Mouse (Mus musculus) erythroblast, embryonic 14.5 days (primary cell): ENCODE data around the gene Phykpl. TPM values are rescaled to one million over a fixed set of nuclear protein-coding genes. Genes with fewer than 3 reads are reported as not detected.

ENCODE experiments used
- H3K27me3 ChIP-seq: 2 replicates; pipeline ENCODE4 v1.6.1; 2012; ENCODE audit warnings: inconsistent platforms; ENCODE audit not compliant: control insufficient read depth
- H3K36me3 ChIP-seq: 2 replicates; pipeline ENCODE4 v1.6.1; 2012; ENCODE audit warnings: mild to moderate bottlenecking, inconsistent platforms; ENCODE audit not compliant: control insufficient read depth
- H3K4me1 ChIP-seq: 2 replicates; pipeline ENCODE4 v1.6.1; 2012; ENCODE audit warnings: inconsistent platforms; ENCODE audit not compliant: control insufficient read depth
- H3K4me3 ChIP-seq: replicated peaks from 2 replicates; pipeline ENCODE3; 2012; ENCODE audit warnings: moderate library complexity, mild to moderate bottlenecking, inconsistent platforms
- H3K9me3 ChIP-seq: 2 replicates; pipeline ENCODE4 v1.6.1; 2012; ENCODE audit warnings: low read length, inconsistent platforms, mixed read lengths; ENCODE audit not compliant: control insufficient read depth
- GATA1 ChIP-seq: IDR thresholded peaks from 2 replicates; pipeline ENCODE4 v1.6.1; 2012; ENCODE audit warnings: low read length, inconsistent platforms, mixed read lengths
- TAL1 ChIP-seq: IDR thresholded peaks from 3 replicates; pipeline ENCODE4 v1.6.1; 2012; ENCODE audit warnings: low read length, inconsistent platforms, mixed read lengths
- polyA plus RNA-seq: library from polyadenylated mRNA; stranded (reverse); fragments of >175 nt; gene quantifications from 2 replicates; pipeline ENCODE4 v1.2.3, GENCODE M21; 2012

The Phykpl gene
- polyA plus RNA-seq, 1 experiment, result 0.69 TPM

DNA sequence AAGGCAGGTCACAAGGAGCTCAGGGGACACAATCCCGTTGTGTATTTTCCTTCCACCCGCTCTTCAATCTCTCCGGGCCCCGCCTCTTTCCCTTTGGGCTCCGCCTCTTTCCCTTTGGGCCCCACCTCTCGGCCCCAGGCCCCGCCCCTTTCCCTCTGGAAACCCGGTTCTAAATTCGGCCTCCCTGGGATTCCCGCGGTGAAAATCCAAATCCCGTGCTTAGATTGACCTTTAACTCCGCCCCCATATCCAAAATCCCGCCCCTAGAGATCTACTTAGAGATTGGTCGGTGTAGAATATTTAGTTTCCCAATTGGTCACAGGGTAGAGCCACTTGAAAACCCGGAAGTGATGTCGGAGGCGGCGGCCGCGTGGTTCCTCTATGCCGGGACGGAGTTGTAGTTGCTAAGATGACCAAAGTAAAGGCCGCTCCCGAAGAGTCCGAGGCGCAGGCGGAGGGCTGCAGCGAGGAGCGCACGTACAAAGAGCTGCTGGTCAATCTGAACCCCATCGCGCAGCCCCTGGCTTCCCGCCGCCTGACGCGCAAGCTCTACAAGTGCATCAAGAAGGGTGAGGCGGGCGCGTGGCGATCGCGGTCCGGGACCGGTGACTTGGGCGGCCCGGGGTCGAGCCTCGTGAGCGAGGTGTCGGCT is 35.0 kb downstream of the Phykpl start, which contains the start of gene Nhp2:
Gene Nhp2, plus strand, starts transcription at position 327 of the 652 bp plus-strand sequence.
- Histone ChIP-seq H3K4me1 (peaks cover 56% of the 10 kb centered on the region), H3K9me3 (no peaks in the 10 kb centered on the region), H3K4me3 (peak within 1 kb of the TSS; percentile 83), H3K36me3 (peaks cover 35% of the 10 kb centered on the region), H3K27me3 (no peaks in the 10 kb centered on the region)
- TF ChIP-seq GATA1 (peak; percentile 45; the same call in 1 of the 2 replicates), TAL1 (no peak)

GRCm38 (mm10) chr11:51620084-51620483 is 35.5 kb downstream of the Phykpl start:
- H3K4me1 ChIP-seq, result peaks cover 54% of the 10 kb centered on the region
- no peaks in the 10 kb centered on the region for H3K27me3 ChIP-seq
- H3K4me3 ChIP-seq, result peak overlapping the region; percentile 83
- H3K9me3 ChIP-seq, result no peaks in the 10 kb centered on the region
- TF ChIP-seq TAL1, result no peak
- no peak for TF ChIP-seq GATA1
- peaks cover 41% of the 10 kb centered on the region for H3K36me3 ChIP-seq

- Histone ChIP-seq H3K4me1 (peaks cover 49% of the 10 kb centered on the region), H3K27me3 (no peaks in the 10 kb centered on the region), H3K4me3 (no peak overlapping the region), H3K9me3 (no peaks in the 10 kb centered on the region), H3K36me3 (peaks cover 56% of the 10 kb centered on the region)
- no peak for TF ChIP-seq GATA1
- no peak for TF ChIP-seq TAL1
Observed at GRCm38 (mm10) chr11:51621776-51622175, 37.2 kb downstream of the Phykpl start.

- Histone ChIP-seq H3K9me3 (no peaks in the 10 kb centered on the region), H3K4me3 (no peak overlapping the region), H3K36me3 (peaks cover 68% of the 10 kb centered on the region), H3K4me1 (peaks cover 48% of the 10 kb centered on the region), H3K27me3 (no peaks in the 10 kb centered on the region)
- no peak for TF ChIP-seq GATA1
- TF ChIP-seq TAL1, result no peak
Observed at GRCm38 (mm10) chr11:51622971-51623491, 38.5 kb downstream of the Phykpl start.

GRCm38 (mm10) chr11:51625187-51625820 is 40.7 kb downstream of the Phykpl start:
- Histone ChIP-seq H3K27me3 (no peaks in the 10 kb centered on the region), H3K36me3 (peaks cover 86% of the 10 kb centered on the region), H3K9me3 (no peaks in the 10 kb centered on the region), H3K4me3 (no peak overlapping the region), H3K4me1 (peaks cover 43% of the 10 kb centered on the region)
- no peak for TF ChIP-seq GATA1
- no peak for TF ChIP-seq TAL1

- Histone ChIP-seq H3K27me3 (no peaks in the 10 kb centered on the region), H3K4me3 (no peak overlapping the region), H3K9me3 (no peaks in the 10 kb centered on the region), H3K4me1 (peaks cover 35% of the 10 kb centered on the region), H3K36me3 (peaks cover 81% of the 10 kb centered on the region)
- TF ChIP-seq TAL1 (no peak), GATA1 (no peak)
Observed at GRCm38 (mm10) chr11:51627425-51627824, 42.9 kb downstream of the Phykpl start.

- no peak for TF ChIP-seq GATA1
- TF ChIP-seq TAL1, result no peak
- Histone ChIP-seq H3K4me3 (no peak overlapping the region), H3K36me3 (peaks cover 79% of the 10 kb centered on the region), H3K4me1 (peaks cover 39% of the 10 kb centered on the region), H3K27me3 (no peaks in the 10 kb centered on the region), H3K9me3 (no peaks in the 10 kb centered on the region)
Observed at GRCm38 (mm10) chr11:51627907-51628306, 43.4 kb downstream of the Phykpl start.

DNA sequence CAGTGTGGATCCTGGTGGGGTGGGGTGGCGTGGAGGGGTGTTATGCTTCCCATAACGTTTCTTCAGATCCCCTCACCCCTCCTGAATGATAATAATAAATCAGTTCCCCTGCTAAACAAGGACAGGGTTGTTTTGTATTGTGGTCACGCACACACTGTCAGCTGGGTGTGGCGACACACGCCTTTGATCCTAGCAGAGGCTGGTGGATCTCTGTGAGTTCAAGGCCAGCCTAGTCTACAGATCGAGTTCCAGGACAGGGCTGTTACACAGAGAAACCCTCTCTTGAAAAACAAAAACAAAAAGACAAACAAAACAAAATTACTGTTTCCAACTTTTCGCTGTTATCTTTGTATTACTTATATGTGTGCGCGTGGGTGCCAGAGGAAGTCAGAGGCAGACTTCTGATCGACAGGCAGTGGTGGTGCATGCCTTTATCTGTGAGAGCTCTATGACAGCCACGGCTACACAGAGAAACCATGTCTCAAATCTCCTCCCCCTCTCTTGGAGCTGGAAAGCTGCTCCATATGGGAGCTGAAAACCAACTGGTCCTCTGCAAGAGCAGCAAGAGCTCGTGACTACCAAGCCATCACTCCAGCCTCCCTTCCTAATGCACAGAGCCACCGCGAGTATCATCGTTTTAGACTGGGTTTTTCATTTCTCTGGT is 45.2 kb downstream of the Phykpl start:
- Histone ChIP-seq H3K36me3 (peaks cover 67% of the 10 kb centered on the region), H3K4me1 (peaks cover 50% of the 10 kb centered on the region)
- TF ChIP-seq GATA1 (no peak), TAL1 (no peak)

More for the DNA sequence above, 45.2 kb downstream of the Phykpl start:
- Histone ChIP-seq H3K4me3 (no peak overlapping the region), H3K9me3 (no peaks in the 10 kb centered on the region), H3K27me3 (no peaks in the 10 kb centered on the region)
